Mouse (Mus musculus): ENCODE results near the gene Atp6v1g1. TPM values are rescaled to one million over a fixed set of nuclear protein-coding genes. Genes with fewer than 3 reads are reported as not detected.

The Atp6v1g1 gene
- total RNA-seq, 1 experiment, result 105 TPM

GRCm38 (mm10) chr4:63589987-63590386, 45.4 kb downstream of the Atp6v1g1 start:
- Histone ChIP-seq H3K9ac (ENCODE audit: insufficient read depth, low read depth, low read length, poor library complexity, severe bottlenecking) (no peak overlapping the region), H3K27ac (ENCODE audit: insufficient read depth, low read depth, low read length, poor library complexity, severe bottlenecking) (no peak overlapping the region), H3K4me1 (ENCODE audit: control insufficient read depth in 2 of 2, insufficient read depth in 2 of 2, low read length in 2 of 2, poor library complexity in 1 of 2) (no peaks in the 10 kb centered on the region), H3K9me3 (ENCODE audit: control insufficient read depth, insufficient read depth, low read depth, low read length) (no peaks in the 10 kb centered on the region), H3K36me3 (ENCODE audit: control insufficient read depth, insufficient read depth, low read length, poor library complexity, severe bottlenecking) (no peaks in the 10 kb centered on the region), H3K4me3 (ENCODE audit: insufficient read depth in 1 of 2, low read depth in 1 of 2, low read length in 2 of 2, poor library complexity in 1 of 2, severe bottlenecking in 1 of 2) (no peak overlapping the region)
- in situ Hi-C loops (cut with MboI; ENCODE audit: low sequenced_read_pairs in 2 of 2, unreplicated experiment in 2 of 2), result no loop called here
- no peak for DNase-seq (ENCODE audit: low read depth, low spot score)
- no peak for TF ChIP-seq ZNF384 (IDR thresholded peaks at IDR 0.05; ENCODE audit: low read depth, low read length)
- no peak for TF ChIP-seq MAFK (IDR thresholded peaks at IDR 0.05; ENCODE audit: insufficient read depth, low read depth, low read length)
- TF ChIP-seq HCFC1 (IDR thresholded peaks at IDR 0.05; ENCODE audit: borderline replicate concordance, insufficient read depth, low read length), result no peak
- no peak for TF ChIP-seq CHD2 (IDR thresholded peaks at IDR 0.05; ENCODE audit: low read depth, low read length)
- TF ChIP-seq ZC3H11A (IDR thresholded peaks at IDR 0.05; ENCODE audit: borderline replicate concordance, low read depth, low read length), result no peak

DNA sequence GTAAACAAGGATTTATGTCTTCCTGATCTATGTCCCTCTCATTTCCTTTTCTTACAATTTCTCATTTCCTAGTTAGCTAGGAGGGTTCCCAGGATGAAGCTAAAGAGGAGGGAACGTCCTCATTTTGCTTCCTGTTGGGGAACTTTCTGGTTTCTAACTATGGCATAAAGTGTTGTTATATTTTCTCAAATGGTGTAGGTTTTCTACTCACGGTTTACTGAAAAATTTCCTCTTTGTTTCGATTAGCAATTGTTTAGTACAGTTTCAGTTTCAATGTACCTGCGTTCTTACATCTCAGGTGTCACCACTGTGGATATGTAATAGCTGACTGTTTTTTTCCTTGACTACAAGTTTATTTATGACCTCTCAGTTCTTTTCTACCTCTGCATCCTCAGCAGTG, 46.0 kb downstream of the Atp6v1g1 start:
- Histone ChIP-seq H3K9me3 (ENCODE audit: control insufficient read depth, insufficient read depth, low read depth, low read length) (no peaks in the 10 kb centered on the region), H3K27ac (ENCODE audit: insufficient read depth, low read depth, low read length, poor library complexity, severe bottlenecking) (no peak overlapping the region), H3K4me1 (ENCODE audit: control insufficient read depth in 2 of 2, insufficient read depth in 2 of 2, low read length in 2 of 2, poor library complexity in 1 of 2) (no peaks in the 10 kb centered on the region), H3K9ac (ENCODE audit: insufficient read depth, low read depth, low read length, poor library complexity, severe bottlenecking) (no peak overlapping the region), H3K4me3 (ENCODE audit: insufficient read depth in 1 of 2, low read depth in 1 of 2, low read length in 2 of 2, poor library complexity in 1 of 2, severe bottlenecking in 1 of 2) (no peak overlapping the region), H3K36me3 (ENCODE audit: control insufficient read depth, insufficient read depth, low read length, poor library complexity, severe bottlenecking) (no peaks in the 10 kb centered on the region)
- DNase-seq (ENCODE audit: low read depth, low spot score), result no peak
- no peak for TF ChIP-seq ZC3H11A (IDR thresholded peaks at IDR 0.05; ENCODE audit: borderline replicate concordance, low read depth, low read length)
- TF ChIP-seq ZNF384 (IDR thresholded peaks at IDR 0.05; ENCODE audit: low read depth, low read length), result no peak
- no peak for TF ChIP-seq HCFC1 (IDR thresholded peaks at IDR 0.05; ENCODE audit: borderline replicate concordance, insufficient read depth, low read length)
- TF ChIP-seq MAFK (IDR thresholded peaks at IDR 0.05; ENCODE audit: insufficient read depth, low read depth, low read length), result no peak
- TF ChIP-seq CHD2 (IDR thresholded peaks at IDR 0.05; ENCODE audit: low read depth, low read length), result no peak
- in situ Hi-C loops (cut with MboI; ENCODE audit: low sequenced_read_pairs in 2 of 2, unreplicated experiment in 2 of 2), result no loop called here

DNA sequence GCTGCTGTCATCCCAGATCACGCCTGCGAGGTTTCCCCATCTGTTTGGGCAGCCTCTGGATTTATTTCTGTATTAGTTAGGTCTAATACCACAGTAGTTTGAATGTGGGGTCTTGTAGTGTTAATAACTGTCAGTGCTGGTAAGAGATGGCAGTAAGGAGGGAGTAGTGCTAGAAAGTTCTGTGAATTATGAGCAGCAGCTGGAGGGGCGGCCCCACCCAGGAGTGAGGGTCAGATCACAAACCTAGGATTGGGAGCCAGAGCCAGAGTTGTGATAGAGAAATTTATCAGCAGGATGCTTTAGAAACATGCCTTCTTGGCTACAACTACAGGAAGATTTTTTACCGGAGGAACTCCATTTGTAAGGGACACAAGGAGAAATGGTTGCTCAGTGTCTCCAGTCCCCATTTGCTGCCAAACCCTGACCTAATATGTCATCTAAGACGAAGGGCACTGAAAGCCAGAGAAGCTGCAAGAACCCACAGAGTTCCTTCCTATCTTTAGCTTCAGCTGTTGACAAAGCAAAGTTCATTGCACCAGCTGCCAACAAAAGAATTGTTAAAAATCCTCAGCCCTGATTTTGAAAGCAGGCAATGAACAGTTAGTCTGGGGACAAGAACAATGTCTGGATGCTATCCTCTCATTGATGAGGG, 50.0 kb downstream of the Atp6v1g1 start:
- in situ Hi-C loops (cut with MboI; ENCODE audit: low sequenced_read_pairs in 2 of 2, unreplicated experiment in 2 of 2), result no loop called here

DNA sequence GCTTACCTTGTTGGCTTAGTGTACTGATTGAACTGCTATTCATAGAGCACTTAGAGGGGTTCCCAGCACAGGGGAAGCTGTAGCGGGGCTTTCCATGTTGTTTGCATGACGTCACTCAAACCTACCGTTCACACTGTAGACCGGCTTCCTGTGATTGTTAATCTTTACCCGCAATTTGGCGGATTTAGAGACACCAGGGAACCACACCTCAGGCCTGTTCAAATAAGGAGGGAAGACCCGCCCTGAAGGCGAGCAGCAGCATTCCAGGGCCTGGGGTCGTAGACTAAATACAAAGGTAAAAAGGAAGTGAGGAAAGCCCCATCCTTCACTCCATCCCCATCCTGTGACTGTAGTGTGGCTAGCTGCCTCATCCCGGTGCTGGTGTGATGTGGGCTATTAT, 50.7 kb downstream of the Atp6v1g1 start:
- Histone ChIP-seq H3K4me1 (ENCODE audit: control insufficient read depth in 2 of 2, insufficient read depth in 2 of 2, low read length in 2 of 2, poor library complexity in 1 of 2) (no peaks in the 10 kb centered on the region), H3K27ac (ENCODE audit: insufficient read depth, low read depth, low read length, poor library complexity, severe bottlenecking) (no peak overlapping the region), H3K4me3 (ENCODE audit: insufficient read depth in 1 of 2, low read depth in 1 of 2, low read length in 2 of 2, poor library complexity in 1 of 2, severe bottlenecking in 1 of 2) (no peak overlapping the region), H3K36me3 (ENCODE audit: control insufficient read depth, insufficient read depth, low read length, poor library complexity, severe bottlenecking) (no peaks in the 10 kb centered on the region), H3K9me3 (ENCODE audit: control insufficient read depth, insufficient read depth, low read depth, low read length) (no peaks in the 10 kb centered on the region), H3K9ac (ENCODE audit: insufficient read depth, low read depth, low read length, poor library complexity, severe bottlenecking) (no peak overlapping the region)
- in situ Hi-C loops (cut with MboI; ENCODE audit: low sequenced_read_pairs in 2 of 2, unreplicated experiment in 2 of 2), result no loop called here
- TF ChIP-seq MAFK (IDR thresholded peaks at IDR 0.05; ENCODE audit: insufficient read depth, low read depth, low read length) (no peak), ZNF384 (IDR thresholded peaks at IDR 0.05; ENCODE audit: low read depth, low read length) (no peak), HCFC1 (IDR thresholded peaks at IDR 0.05; ENCODE audit: borderline replicate concordance, insufficient read depth, low read length) (no peak), ZC3H11A (IDR thresholded peaks at IDR 0.05; ENCODE audit: borderline replicate concordance, low read depth, low read length) (no peak), CHD2 (IDR thresholded peaks at IDR 0.05; ENCODE audit: low read depth, low read length) (no peak)
- DNase-seq (ENCODE audit: low read depth, low spot score), result no peak

More for the DNA sequence above, 50.0 kb downstream of the Atp6v1g1 start:
- Histone ChIP-seq H3K27ac (ENCODE audit: insufficient read depth, low read depth, low read length, poor library complexity, severe bottlenecking) (no peak overlapping the region), H3K4me3 (ENCODE audit: insufficient read depth in 1 of 2, low read depth in 1 of 2, low read length in 2 of 2, poor library complexity in 1 of 2, severe bottlenecking in 1 of 2) (no peak overlapping the region), H3K9me3 (ENCODE audit: control insufficient read depth, insufficient read depth, low read depth, low read length) (no peaks in the 10 kb centered on the region), H3K4me1 (ENCODE audit: control insufficient read depth in 2 of 2, insufficient read depth in 2 of 2, low read length in 2 of 2, poor library complexity in 1 of 2) (no peaks in the 10 kb centered on the region), H3K9ac (ENCODE audit: insufficient read depth, low read depth, low read length, poor library complexity, severe bottlenecking) (no peak overlapping the region), H3K36me3 (ENCODE audit: control insufficient read depth, insufficient read depth, low read length, poor library complexity, severe bottlenecking) (no peaks in the 10 kb centered on the region)
- DNase-seq (ENCODE audit: low read depth, low spot score), result no peak
- no peak for TF ChIP-seq MAFK (IDR thresholded peaks at IDR 0.05; ENCODE audit: insufficient read depth, low read depth, low read length)
- TF ChIP-seq HCFC1 (IDR thresholded peaks at IDR 0.05; ENCODE audit: borderline replicate concordance, insufficient read depth, low read length), result no peak
- TF ChIP-seq ZNF384 (IDR thresholded peaks at IDR 0.05; ENCODE audit: low read depth, low read length), result no peak
- TF ChIP-seq CHD2 (IDR thresholded peaks at IDR 0.05; ENCODE audit: low read depth, low read length), result no peak
- no peak for TF ChIP-seq ZC3H11A (IDR thresholded peaks at IDR 0.05; ENCODE audit: borderline replicate concordance, low read depth, low read length)
